Mouse (Mus musculus): ENCODE data around the gene Olfr464.

GRCm38 (mm10) chr11:87883493-87883892 lies 37.3 kb downstream of the Olfr464 start:
- TF ChIP-seq CTCF (IDR thresholded peaks at IDR 0.05; ENCODE audit: control insufficient read depth, insufficient read depth, low read length) (0 out of 2 replicates have a peak, but pooled peaks have one; percentile 4), POLR2A (IDR thresholded peaks at IDR 0.05; ENCODE audit: borderline replicate concordance, control insufficient read depth, low read depth, low read length) (no peak)
